Mouse (Mus musculus) gastrocnemius, postnatal 14 days (tissue): ENCODE data around the gene Epyc. TPM values are rescaled to one million over a fixed set of nuclear protein-coding genes. Genes with fewer than 3 reads are reported as not detected.

Source experiments
- DNase-seq: peaks from one replicate; pipeline ENCODE4 v3.0.0; 2021; ENCODE audit warnings: mixed read lengths
- intact Hi-C: fragments of 180-260 bp; cut with DNase I; formaldehyde crosslinking; loops from one replicate; pipeline ENCODE4 v1.15.1; 2025; ENCODE audit warnings: low total_unique reads
- long read RNA-seq, 2 experiments: library from polyadenylated mRNA; stranded (forward); transcript quantifications; one replicate each; pipeline ENCODE4 v2.0.0; 2021
- total RNA-seq, 2 experiments: library from RNA; stranded (reverse); gene quantifications; 2 replicates each; pipeline ENCODE4 v1.2.3; 2021

Epyc gene
- total RNA-seq, result under 1 TPM in 1 of 2 experiments, not detected in 1; 0.18 TPM
- long read RNA-seq, experiment 1, result 0 reads
- long read RNA-seq, experiment 2, result 0 reads

- intact Hi-C loops, result no loop called here
- DNase-seq, result no peak
These were observed at the start of gene Epyc for GRCm38 (mm10) chr10:97643768-97644167. Gene Epyc (plus strand): TSS chr10:97644068.

GRCm38 (mm10) chr10:97595680-97596079 lies 48.2 kb upstream of the Epyc start:
- intact Hi-C loops, result no loop called here
- DNase-seq, result no peak

DNA sequence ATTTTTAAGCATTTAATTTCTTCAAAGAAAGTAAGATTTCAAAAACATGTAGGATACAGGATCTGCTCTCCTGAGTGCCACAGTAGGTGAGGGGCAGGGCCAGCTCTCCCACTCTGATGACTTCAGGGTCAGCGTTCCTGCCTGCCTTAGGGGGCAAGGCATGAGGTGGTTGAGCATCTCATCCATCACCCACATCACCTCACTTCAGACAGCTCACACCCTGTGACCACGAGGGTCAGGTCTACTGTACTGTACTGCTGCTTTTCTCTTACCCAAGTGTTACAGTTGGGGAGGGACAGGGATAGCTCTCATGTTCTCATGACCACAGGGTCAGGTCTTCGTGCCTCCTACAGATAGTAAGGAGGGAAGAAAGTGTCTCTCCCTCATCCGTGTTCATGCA lies 42.1 kb upstream of the Epyc start:
- intact Hi-C loops, result no loop called here
- DNase-seq, result no peak

- no peak for DNase-seq
- intact Hi-C loops, result no loop called here
These were observed 40.6 kb upstream of the Epyc start for GRCm38 (mm10) chr10:97603256-97603655.

- no peak for DNase-seq
- intact Hi-C loops, result no loop called here
These were observed 37.3 kb upstream of the Epyc start, which contains the start of gene Kera for GRCm38 (mm10) chr10:97606579-97606978. Gene Kera (plus strand): TSS chr10:97606879.

GRCm38 (mm10) chr10:97622328-97622727 lies 21.5 kb upstream of the Epyc start:
- intact Hi-C loops, result no loop called here

DNA sequence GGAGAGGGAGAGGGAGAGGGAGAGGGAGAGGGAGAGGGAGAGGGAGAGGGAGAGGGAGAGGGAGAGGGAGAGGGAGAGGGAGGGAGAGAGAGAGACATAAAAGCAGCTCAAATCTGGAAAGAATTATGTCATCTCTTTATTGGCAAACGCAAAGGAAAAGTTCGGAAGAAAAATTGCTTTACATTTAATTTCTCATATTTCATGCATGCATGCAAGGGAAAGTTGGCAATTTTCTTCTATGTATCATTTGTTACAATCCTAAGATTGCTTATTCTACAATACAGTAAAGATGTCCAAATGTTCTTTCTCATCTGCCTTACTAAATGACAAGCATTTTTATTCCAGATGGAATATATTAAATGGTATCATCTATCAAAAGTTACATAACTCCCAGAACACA lies 19.5 kb upstream of the Epyc start:
- no peak for DNase-seq
- intact Hi-C loops, result no loop called here

More at GRCm38 (mm10) chr10:97622328-97622727, 21.5 kb upstream of the Epyc start:
- DNase-seq, result no peak

- no peak for DNase-seq
- intact Hi-C loops, result no loop called here
These were observed 18.8 kb upstream of the Epyc start for GRCm38 (mm10) chr10:97625116-97625515.

DNA sequence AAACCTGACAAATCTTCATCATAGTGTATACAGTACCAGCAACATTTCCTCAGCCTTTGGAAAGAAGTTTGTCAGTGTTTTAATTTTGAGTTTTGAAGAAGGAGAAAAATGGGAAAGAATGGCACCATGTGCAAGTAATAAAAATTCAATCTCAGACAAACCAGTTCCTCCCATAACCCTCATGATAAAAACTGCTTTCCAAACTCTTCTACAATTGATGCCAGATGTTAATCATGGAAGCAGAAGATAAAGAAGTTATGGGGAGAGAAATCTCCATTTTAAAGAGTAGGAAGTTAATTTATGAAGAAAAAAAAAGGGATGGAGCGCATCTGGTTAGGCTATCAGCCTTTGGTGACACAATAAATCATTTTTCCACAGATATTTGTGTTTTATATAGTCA lies 17.3 kb upstream of the Epyc start:
- DNase-seq, result no peak
- intact Hi-C loops, result no loop called here

- intact Hi-C loops, result no loop called here
- DNase-seq, result no peak
These were observed 12.8 kb upstream of the Epyc start for GRCm38 (mm10) chr10:97631061-97631460.

- no peak for DNase-seq
- intact Hi-C loops, result no loop called here
These were observed 1.9 kb upstream of the Epyc start for GRCm38 (mm10) chr10:97641926-97642325.

DNA sequence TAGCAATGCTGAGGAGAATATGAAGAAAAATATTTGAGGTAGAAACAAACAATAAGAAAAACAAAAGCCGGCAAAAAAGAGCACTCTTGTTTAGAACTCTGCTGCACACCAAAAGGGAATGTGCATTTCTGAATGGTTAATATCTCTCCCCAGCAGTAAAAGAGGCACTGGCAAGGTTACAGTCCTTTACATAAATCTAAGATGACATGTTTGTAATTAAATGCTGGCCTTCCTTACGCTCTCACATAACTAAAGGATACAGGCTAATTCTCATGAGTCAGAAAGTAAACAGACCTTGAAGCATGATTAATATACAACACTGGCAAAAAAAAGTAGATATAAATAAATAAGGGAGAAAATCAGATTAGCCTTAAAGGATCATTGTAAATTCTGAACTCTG lies 6.5 kb downstream of the Epyc start:
- DNase-seq, result no peak
- intact Hi-C loops, result no loop called here

- intact Hi-C loops, result no loop called here
These were observed 15.6 kb downstream of the Epyc start for GRCm38 (mm10) chr10:97659489-97659888.

DNA sequence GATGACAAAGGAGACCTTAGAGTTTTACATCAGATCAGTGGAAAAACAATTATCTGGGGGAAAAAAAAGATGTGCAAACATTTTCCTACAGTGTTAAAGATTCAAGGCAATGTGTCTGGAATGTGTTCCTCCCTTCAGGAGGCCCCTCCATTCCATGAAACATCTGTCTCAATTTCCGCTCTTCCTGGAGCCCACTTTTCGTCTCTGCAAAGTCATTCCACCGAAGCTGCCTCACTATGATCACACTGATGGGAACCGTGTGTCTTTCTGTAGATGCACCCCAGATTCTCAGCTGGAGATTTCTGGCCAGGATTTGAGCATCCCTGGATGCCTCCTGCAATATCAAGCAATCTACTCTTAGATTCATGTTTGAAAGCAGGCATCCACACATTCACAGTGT lies 24.8 kb downstream of the Epyc start:
- intact Hi-C loops, result no loop called here
- DNase-seq, result no peak

More at GRCm38 (mm10) chr10:97659489-97659888, 15.6 kb downstream of the Epyc start:
- DNase-seq, result no peak

- no peak for DNase-seq
- intact Hi-C loops, result loop anchor here (5.0 kb wide), 1 partner anchor 298 kb away; no protein-coding TSS in a partner anchor
These were observed 26.3 kb downstream of the Epyc start for GRCm38 (mm10) chr10:97670202-97670601.

DNA sequence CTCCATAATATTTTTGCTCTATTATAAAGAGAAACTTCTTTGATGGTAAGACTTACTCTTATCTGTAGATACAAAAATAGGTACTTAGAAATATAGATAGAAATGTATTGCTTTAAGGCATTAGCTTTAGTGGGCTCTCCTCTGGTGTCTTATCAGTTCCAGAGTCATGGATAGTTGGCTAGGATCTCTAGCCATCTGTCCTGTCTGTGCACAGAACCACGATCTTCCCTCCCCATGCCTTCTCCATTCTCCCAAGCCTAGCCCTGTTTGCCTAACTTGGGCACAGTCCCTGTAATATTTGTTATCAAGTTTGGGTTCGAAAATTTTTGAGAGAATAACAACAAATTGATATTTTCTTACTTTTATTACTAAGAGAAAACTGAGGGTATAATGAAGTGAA lies 29.4 kb downstream of the Epyc start:
- no peak for DNase-seq
- intact Hi-C loops, result loop anchor here (5.0 kb wide), 1 partner anchor 301 kb away; no protein-coding TSS in a partner anchor

- no peak for DNase-seq
- intact Hi-C loops, result no loop called here
These were observed 39.1 kb downstream of the Epyc start for GRCm38 (mm10) chr10:97682981-97683380.

- intact Hi-C loops, result no loop called here
- peak; percentile 24 for DNase-seq
These were observed 43.3 kb downstream of the Epyc start for GRCm38 (mm10) chr10:97687198-97687597.

DNA sequence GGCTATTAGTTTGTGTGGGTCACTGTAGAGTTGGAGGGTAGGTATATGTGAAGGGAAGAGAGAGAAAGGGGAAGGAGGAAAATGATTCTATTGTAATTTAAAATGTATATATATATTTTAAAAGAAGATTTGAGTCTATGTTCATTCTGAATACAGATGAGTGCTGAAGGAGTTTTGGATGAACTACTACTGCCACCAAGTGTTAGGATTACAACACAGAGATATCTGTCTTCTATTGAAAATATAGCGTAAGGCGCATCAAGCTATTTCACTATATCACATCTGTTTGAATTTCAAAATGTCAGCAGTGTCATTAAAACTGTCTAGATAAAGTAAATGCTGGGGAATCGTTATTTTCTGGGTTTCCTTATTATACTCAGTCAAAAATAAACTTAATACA lies 45.6 kb downstream of the Epyc start:
- intact Hi-C loops, result no loop called here
- no peak for DNase-seq

DNA sequence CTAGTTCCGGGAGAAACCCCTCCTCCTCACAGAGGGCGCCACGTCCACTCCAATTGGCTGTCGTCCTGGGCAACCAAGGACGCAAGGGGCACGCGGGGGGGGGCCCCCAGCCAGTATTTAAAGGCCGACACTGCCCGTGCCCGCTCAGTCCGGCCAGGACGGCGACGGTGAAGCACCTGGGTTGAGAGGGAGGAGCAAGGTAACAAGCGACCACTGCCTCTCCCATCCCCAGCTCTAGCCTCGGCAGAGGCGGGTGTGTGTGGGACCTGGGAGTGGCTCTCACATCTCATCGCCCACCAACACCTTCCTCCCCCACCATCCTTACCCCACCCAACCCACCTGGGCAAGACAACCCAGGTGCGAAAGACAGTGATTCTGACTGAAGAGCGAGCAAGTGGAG lies 49.0 kb downstream of the Epyc start, which contains the start of gene Ccer1:
Ccer1 (plus strand) TSS at position 147 of the 400 bp plus-strand sequence.
- intact Hi-C loops, result loop anchor here (5.0 kb wide), 1 partner anchor 316 kb away; no protein-coding TSS in a partner anchor

DNA sequence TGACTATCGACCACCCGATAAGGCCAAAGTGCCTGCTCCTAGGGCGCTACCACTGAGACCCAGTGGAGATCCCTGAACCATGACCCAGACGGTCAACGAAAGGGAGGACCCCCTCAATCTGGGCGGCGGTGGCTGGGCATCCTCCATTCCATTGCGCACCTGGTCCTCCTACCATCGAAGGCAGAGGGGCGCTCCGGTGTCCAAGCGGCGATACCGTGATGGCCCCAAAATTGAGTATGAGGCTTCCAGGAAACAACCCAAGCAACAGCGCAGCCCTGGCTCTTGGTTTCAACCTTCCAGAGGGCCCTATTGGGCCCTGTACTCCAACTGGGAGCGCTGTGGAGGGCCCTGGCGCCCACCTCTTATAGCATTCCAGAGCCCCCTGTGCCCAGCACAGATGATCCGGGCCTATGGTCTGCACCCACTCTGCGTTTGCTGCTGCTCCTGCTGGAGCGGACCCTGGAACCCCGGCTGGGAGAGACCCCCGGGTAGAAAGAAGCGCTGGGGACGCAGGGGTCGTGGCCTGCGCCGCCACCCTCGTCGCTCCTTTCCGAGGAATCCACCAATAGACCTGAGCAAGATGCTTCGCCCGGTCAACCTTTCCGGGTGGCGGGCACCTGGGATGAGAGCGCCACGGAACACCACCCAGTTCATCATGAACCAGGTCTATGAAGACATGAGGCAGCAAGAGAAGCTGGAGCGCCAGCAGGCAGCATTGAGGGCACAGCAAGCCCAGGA lies 49.7 kb downstream of the Epyc start:
- intact Hi-C loops, result loop anchor here (5.0 kb wide), 1 partner anchor 316 kb away; no protein-coding TSS in a partner anchor
- peak; percentile 3 for DNase-seq

More for the DNA sequence above, 49.0 kb downstream of the Epyc start, which contains the start of gene Ccer1:
- no peak for DNase-seq
